Mouse (Mus musculus): Measurements from ENCODE around the gene Sass6. TPM values are rescaled to one million over a fixed set of nuclear protein-coding genes. Genes with fewer than 3 reads are reported as not detected.

Gene Sass6
- polyA plus RNA-seq, 1 experiment from 2014 or later: 13.1 TPM

- DNase-seq (ENCODE audit: low spot score) (no peak), ATAC-seq (ENCODE audit: low FRiP score) (no peak)
- Histone ChIP-seq H3K9ac (no peak overlapping the region), H3K9me3 (ENCODE audit: control insufficient read depth, low read length) (no peaks in the 10 kb centered on the region), H3K4me3 (replicated peaks; ENCODE audit: low read length) (no peak overlapping the region), H3K4me2 (replicated peaks) (no peak overlapping the region), H3K4me1 (replicated peaks; ENCODE audit: control insufficient read depth, insufficient read depth, low read length) (no peaks in the 10 kb centered on the region), H3K27me3 (ENCODE audit: control insufficient read depth, insufficient read depth, low read length) (no peaks in the 10 kb centered on the region), H3K27ac (no peak overlapping the region), H3K36me3 (replicated peaks; ENCODE audit: control insufficient read depth, insufficient read depth) (peaks cover 47% of the 10 kb centered on the region)
- WGBS: 92% methylated on average over 7 of the region's 7 CpGs
These were observed 26.0 kb downstream of the Sass6 start for GRCm38 (mm10) chr3:116620636-116621370.

GRCm38 (mm10) chr3:116622641-116623040 lies 27.9 kb downstream of the Sass6 start:
- H3K27me3 ChIP-seq (ENCODE audit: control insufficient read depth, insufficient read depth, low read length): no peaks in the 10 kb centered on the region
- no peak overlapping the region for H3K4me3 ChIP-seq (replicated peaks; ENCODE audit: low read length)
- H3K9ac ChIP-seq: no peak overlapping the region
- H3K4me2 ChIP-seq (replicated peaks): no peak overlapping the region
- no peaks in the 10 kb centered on the region for H3K9me3 ChIP-seq (ENCODE audit: control insufficient read depth, low read length)
- no peak for DNase-seq (ENCODE audit: low spot score)
- WGBS: 96% methylated on average over 7 of the region's 7 CpGs
- no peak for ATAC-seq (ENCODE audit: low FRiP score)
- no peak overlapping the region for H3K27ac ChIP-seq
- peaks cover 36% of the 10 kb centered on the region for H3K36me3 ChIP-seq (replicated peaks; ENCODE audit: control insufficient read depth, insufficient read depth)
- no peaks in the 10 kb centered on the region for H3K4me1 ChIP-seq (replicated peaks; ENCODE audit: control insufficient read depth, insufficient read depth, low read length)

GRCm38 (mm10) chr3:116631459-116631858 lies 36.7 kb downstream of the Sass6 start:
- ATAC-seq (ENCODE audit: low FRiP score) (no peak), DNase-seq (ENCODE audit: low spot score) (no peak)
- peaks cover 60% of the 10 kb centered on the region for H3K36me3 ChIP-seq (replicated peaks; ENCODE audit: control insufficient read depth, insufficient read depth)
- no peak overlapping the region for H3K4me2 ChIP-seq (replicated peaks)
- H3K4me1 ChIP-seq (replicated peaks; ENCODE audit: control insufficient read depth, insufficient read depth, low read length): no peaks in the 10 kb centered on the region
- no peaks in the 10 kb centered on the region for H3K9me3 ChIP-seq (ENCODE audit: control insufficient read depth, low read length)
- H3K4me3 ChIP-seq (replicated peaks; ENCODE audit: low read length): no peak overlapping the region
- H3K27ac ChIP-seq: no peak overlapping the region
- H3K9ac ChIP-seq: no peak overlapping the region
- WGBS: 53% methylated on average over 1 of the region's 1 CpGs
- no peaks in the 10 kb centered on the region for H3K27me3 ChIP-seq (ENCODE audit: control insufficient read depth, insufficient read depth, low read length)

- Histone ChIP-seq H3K36me3 (replicated peaks; ENCODE audit: control insufficient read depth, insufficient read depth) (peaks cover 75% of the 10 kb centered on the region), H3K9me3 (ENCODE audit: control insufficient read depth, low read length) (no peaks in the 10 kb centered on the region), H3K4me1 (replicated peaks; ENCODE audit: control insufficient read depth, insufficient read depth, low read length) (no peaks in the 10 kb centered on the region), H3K27me3 (ENCODE audit: control insufficient read depth, insufficient read depth, low read length) (no peaks in the 10 kb centered on the region), H3K9ac (no peak overlapping the region), H3K4me3 (replicated peaks; ENCODE audit: low read length) (no peak overlapping the region), H3K27ac (no peak overlapping the region), H3K4me2 (replicated peaks) (no peak overlapping the region)
- no peak for ATAC-seq (ENCODE audit: low FRiP score)
- 96% methylated on average over 3 of the region's 3 CpGs for WGBS
- no peak for DNase-seq (ENCODE audit: low spot score)
These were observed 38.2 kb downstream of the Sass6 start for GRCm38 (mm10) chr3:116632971-116633370.

DNA sequence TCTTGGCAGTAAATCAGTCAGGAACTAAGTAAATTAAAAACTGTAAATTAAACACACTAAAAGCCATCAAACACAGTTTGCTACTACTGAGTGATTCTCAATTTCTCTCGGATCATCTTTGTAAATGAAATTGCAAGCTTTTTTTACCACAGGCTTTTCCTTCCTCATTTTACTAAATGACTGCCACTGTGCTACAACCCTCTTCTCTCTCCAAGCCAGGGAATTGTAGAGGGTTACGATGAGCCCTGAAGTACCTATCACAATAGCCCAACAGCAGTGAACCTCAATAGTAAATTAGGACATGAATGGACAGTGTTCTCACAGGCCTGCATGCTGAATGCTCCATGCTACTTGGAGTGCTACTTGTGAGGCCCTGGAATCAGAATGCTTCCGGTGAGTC lies 39.3 kb downstream of the Sass6 start:
- Histone ChIP-seq H3K27ac (no peak overlapping the region), H3K4me2 (replicated peaks) (no peak overlapping the region), H3K4me1 (replicated peaks; ENCODE audit: control insufficient read depth, insufficient read depth, low read length) (no peaks in the 10 kb centered on the region), H3K9ac (no peak overlapping the region), H3K36me3 (replicated peaks; ENCODE audit: control insufficient read depth, insufficient read depth) (peaks cover 86% of the 10 kb centered on the region), H3K27me3 (ENCODE audit: control insufficient read depth, insufficient read depth, low read length) (no peaks in the 10 kb centered on the region), H3K9me3 (ENCODE audit: control insufficient read depth, low read length) (no peaks in the 10 kb centered on the region), H3K4me3 (replicated peaks; ENCODE audit: low read length) (no peak overlapping the region)
- ATAC-seq (ENCODE audit: low FRiP score) (no peak), DNase-seq (ENCODE audit: low spot score) (no peak)
- WGBS: 98% methylated on average over 3 of the region's 3 CpGs

DNA sequence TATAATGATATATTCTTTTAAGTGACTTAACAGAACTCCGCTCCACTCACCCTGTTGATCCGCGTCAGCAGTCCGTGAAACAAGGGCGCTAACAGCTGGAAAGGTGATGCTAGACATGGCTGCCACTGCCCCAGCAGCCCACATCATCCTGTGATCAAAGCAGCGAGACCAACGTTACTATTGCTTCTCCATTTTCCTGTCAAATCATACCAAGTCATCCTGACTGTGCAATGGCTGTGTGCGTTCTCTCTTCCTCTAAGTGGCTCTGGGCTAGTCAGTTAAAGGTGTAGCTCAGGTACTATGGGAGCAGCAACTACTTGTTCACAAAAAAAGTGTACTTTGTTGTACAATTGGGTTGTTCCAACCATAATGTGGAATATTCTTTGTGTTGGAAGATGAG lies 40.1 kb downstream of the Sass6 start:
- ATAC-seq (ENCODE audit: low FRiP score): no peak
- no peaks in the 10 kb centered on the region for H3K4me1 ChIP-seq (replicated peaks; ENCODE audit: control insufficient read depth, insufficient read depth, low read length)
- no peak overlapping the region for H3K4me2 ChIP-seq (replicated peaks)
- H3K27me3 ChIP-seq (ENCODE audit: control insufficient read depth, insufficient read depth, low read length): no peaks in the 10 kb centered on the region
- no peak overlapping the region for H3K9ac ChIP-seq
- 94% methylated on average over 8 of the region's 8 CpGs for WGBS
- peaks cover 93% of the 10 kb centered on the region for H3K36me3 ChIP-seq (replicated peaks; ENCODE audit: control insufficient read depth, insufficient read depth)
- no peak for DNase-seq (ENCODE audit: low spot score)
- no peaks in the 10 kb centered on the region for H3K9me3 ChIP-seq (ENCODE audit: control insufficient read depth, low read length)
- H3K27ac ChIP-seq: no peak overlapping the region
- H3K4me3 ChIP-seq (replicated peaks; ENCODE audit: low read length): no peak overlapping the region

DNA sequence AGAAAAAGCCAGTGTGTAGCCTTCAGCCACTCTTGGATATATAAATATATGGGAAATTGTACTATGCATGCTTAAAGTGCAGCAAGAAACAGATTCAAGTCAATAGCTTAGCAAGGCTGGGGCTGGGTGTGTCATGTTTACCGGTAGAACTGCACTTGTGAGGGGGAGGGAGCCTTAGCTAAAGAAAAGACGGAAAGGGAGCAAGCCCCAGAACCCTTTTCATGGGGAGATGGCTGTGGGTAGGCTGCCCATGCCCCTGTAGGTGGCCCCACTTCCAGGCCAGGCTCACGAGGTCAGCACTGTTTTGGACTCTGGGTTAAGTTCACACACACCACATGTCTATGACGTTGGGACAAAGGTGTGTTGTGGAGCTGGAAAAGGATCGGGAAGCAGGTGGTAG lies 41.0 kb downstream of the Sass6 start:
- Histone ChIP-seq H3K27ac (no peak overlapping the region), H3K4me2 (replicated peaks) (no peak overlapping the region), H3K9me3 (ENCODE audit: control insufficient read depth, low read length) (no peaks in the 10 kb centered on the region), H3K4me1 (replicated peaks; ENCODE audit: control insufficient read depth, insufficient read depth, low read length) (no peaks in the 10 kb centered on the region), H3K36me3 (replicated peaks; ENCODE audit: control insufficient read depth, insufficient read depth) (peaks cover 95% of the 10 kb centered on the region), H3K9ac (no peak overlapping the region), H3K27me3 (ENCODE audit: control insufficient read depth, insufficient read depth, low read length) (no peaks in the 10 kb centered on the region), H3K4me3 (replicated peaks; ENCODE audit: low read length) (no peak overlapping the region)
- WGBS: 68% methylated on average over 5 of the region's 5 CpGs
- ATAC-seq (ENCODE audit: low FRiP score): no peak
- DNase-seq (ENCODE audit: low spot score): no peak

- no peak overlapping the region for H3K27ac ChIP-seq
- no peak overlapping the region for H3K4me3 ChIP-seq (replicated peaks; ENCODE audit: low read length)
- H3K9ac ChIP-seq: no peak overlapping the region
- no peaks in the 10 kb centered on the region for H3K9me3 ChIP-seq (ENCODE audit: control insufficient read depth, low read length)
- 93% methylated on average over 9 of the region's 9 CpGs for WGBS
- no peaks in the 10 kb centered on the region for H3K4me1 ChIP-seq (replicated peaks; ENCODE audit: control insufficient read depth, insufficient read depth, low read length)
- peaks cover 99% of the 10 kb centered on the region for H3K36me3 ChIP-seq (replicated peaks; ENCODE audit: control insufficient read depth, insufficient read depth)
- H3K4me2 ChIP-seq (replicated peaks): no peak overlapping the region
- DNase-seq (ENCODE audit: low spot score): no peak
- ATAC-seq (ENCODE audit: low FRiP score): no peak
- H3K27me3 ChIP-seq (ENCODE audit: control insufficient read depth, insufficient read depth, low read length): no peaks in the 10 kb centered on the region
These were observed 43.1 kb downstream of the Sass6 start for GRCm38 (mm10) chr3:116637693-116638476.

GRCm38 (mm10) chr3:116638572-116638971 lies 43.8 kb downstream of the Sass6 start:
- no peak for DNase-seq (ENCODE audit: low spot score)
- Histone ChIP-seq H3K4me1 (replicated peaks; ENCODE audit: control insufficient read depth, insufficient read depth, low read length) (no peaks in the 10 kb centered on the region), H3K27ac (no peak overlapping the region), H3K4me3 (replicated peaks; ENCODE audit: low read length) (no peak overlapping the region), H3K36me3 (replicated peaks; ENCODE audit: control insufficient read depth, insufficient read depth) (peaks cover 99% of the 10 kb centered on the region), H3K27me3 (ENCODE audit: control insufficient read depth, insufficient read depth, low read length) (no peaks in the 10 kb centered on the region), H3K4me2 (replicated peaks) (no peak overlapping the region), H3K9me3 (ENCODE audit: control insufficient read depth, low read length) (no peaks in the 10 kb centered on the region), H3K9ac (no peak overlapping the region)
- WGBS: 91% methylated on average over 7 of the region's 7 CpGs
- ATAC-seq (ENCODE audit: low FRiP score): no peak

All from hindbrain, embryonic 14.5 days (tissue).